Mouse (Mus musculus): Measurements from ENCODE around the gene Grik3.

The Grik3 gene

GRCm38 (mm10) chr4:125492122-125492505 lies 1.6 kb downstream of the Grik3 start:
- no peak for DNase-seq (ENCODE audit: low spot score)

DNA sequence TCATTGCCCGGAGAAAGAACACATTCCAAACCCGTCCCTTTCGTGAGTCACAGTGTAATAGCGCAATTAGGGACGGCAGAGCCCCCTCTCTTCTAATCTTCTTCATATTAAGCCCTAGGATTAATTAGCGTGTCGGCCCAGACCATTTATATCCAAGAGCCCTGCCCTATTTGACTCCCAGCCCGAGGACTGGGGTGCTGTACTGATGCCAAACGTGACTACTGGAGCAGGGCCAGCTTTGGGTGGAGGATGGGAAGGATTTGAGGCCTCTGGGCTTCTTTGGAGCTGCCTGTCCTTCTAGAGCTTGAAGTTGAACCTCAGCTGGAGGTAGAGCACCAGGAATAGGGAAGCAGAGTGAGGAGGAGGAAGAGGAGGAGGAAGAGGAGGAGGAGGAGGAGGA lies 2.2 kb downstream of the Grik3 start:
- DNase-seq (ENCODE audit: low spot score): no peak

- DNase-seq (ENCODE audit: low spot score): no peak
Observed at GRCm38 (mm10) chr4:125493124-125493523, 2.6 kb downstream of the Grik3 start.

GRCm38 (mm10) chr4:125495477-125495876 lies 5.0 kb downstream of the Grik3 start:
- DNase-seq (ENCODE audit: low spot score): no peak

GRCm38 (mm10) chr4:125497001-125497400 lies 6.5 kb downstream of the Grik3 start:
- DNase-seq (ENCODE audit: low spot score): no peak

- DNase-seq (ENCODE audit: low spot score): no peak
Observed at GRCm38 (mm10) chr4:125497471-125497870, 7.0 kb downstream of the Grik3 start.

DNA sequence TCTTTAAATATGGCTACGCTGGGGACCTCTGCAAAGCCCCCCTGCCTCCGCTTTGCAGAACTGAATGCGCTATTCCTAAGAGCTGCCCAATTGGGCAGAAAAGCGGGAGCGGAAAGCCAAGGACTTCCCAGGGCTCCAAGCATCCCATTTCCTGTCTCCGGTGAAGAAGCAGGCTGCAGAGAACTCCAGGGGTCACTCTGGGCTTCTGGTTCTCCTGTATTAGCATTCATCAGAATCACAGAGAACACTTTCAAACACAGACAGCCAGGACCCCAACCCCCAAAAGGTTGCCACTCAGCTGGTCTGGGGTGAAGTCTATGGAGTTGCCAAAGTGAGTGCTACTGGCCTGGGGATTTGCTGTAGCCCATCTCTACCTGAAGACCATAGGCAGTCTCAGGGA lies 8.4 kb downstream of the Grik3 start:
- no peak for DNase-seq (ENCODE audit: low spot score)

- DNase-seq (ENCODE audit: low spot score): peak; percentile 27
Observed at GRCm38 (mm10) chr4:125502861-125503260, 12.4 kb downstream of the Grik3 start.

DNA sequence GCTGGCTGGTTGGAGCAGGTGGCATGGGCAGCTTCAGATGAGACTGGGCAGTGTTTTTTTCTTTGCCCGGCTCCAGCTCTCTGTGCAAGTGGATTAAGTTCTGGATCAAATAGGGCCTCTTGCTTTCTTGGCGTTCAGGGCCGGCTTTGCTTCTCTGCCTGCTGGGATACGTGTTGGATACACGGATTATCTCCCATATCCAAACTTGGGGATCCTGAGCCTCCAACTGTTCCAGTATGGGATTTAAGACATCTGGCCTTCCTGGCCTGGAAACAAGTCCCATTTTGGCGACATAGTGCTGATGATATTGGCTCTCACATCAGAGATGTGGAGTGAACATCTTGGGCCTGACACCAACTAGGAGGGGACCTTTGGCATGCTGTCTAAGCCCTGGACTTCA lies 21.9 kb downstream of the Grik3 start:
- DNase-seq (ENCODE audit: low spot score): no peak

DNA sequence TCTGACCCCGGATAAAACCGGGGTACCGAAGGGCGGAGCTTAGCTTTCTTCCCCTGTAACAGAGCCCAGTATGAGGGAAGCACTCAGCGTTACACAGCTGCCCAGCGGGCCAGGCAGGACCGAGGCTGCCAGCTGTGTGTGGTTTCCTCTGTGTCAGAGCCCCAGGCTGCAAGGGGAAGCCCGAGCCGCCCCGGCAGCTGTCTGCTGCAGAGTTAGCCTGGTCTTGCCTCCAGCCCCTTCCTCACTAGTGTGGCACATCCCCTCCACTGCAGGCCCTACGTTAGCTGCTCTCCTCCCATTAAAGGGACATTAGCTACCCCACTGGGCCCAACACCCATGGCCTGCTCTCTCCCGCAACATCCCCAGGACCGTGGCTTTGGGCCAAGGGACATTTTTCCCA lies 25.1 kb downstream of the Grik3 start:
- no peak for DNase-seq (ENCODE audit: low spot score)

DNA sequence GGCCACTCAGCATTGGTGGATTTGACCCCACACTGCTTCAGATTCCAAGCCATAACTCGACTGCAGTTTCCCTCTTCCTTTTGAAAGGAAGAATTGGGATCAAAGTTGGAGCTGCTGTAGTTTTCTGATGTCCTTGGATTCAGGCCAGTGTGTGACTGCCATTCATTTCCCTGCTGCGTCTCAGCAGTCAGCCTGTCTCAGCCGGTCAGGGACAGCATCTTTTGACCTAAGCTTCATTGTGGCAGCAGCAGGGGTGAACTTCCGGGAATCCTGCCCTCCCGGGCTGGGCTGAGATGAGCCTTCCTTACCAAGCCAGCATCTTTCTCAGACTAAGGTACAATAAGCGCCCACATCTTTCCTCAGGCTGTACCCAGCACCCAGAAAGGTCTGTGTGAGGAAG lies 26.1 kb downstream of the Grik3 start:
- DNase-seq (ENCODE audit: low spot score): no peak

GRCm38 (mm10) chr4:125518861-125519260 lies 28.4 kb downstream of the Grik3 start:
- DNase-seq (ENCODE audit: low spot score): no peak

- DNase-seq (ENCODE audit: low spot score): no peak
Observed at GRCm38 (mm10) chr4:125522931-125523330, 32.4 kb downstream of the Grik3 start.

DNA sequence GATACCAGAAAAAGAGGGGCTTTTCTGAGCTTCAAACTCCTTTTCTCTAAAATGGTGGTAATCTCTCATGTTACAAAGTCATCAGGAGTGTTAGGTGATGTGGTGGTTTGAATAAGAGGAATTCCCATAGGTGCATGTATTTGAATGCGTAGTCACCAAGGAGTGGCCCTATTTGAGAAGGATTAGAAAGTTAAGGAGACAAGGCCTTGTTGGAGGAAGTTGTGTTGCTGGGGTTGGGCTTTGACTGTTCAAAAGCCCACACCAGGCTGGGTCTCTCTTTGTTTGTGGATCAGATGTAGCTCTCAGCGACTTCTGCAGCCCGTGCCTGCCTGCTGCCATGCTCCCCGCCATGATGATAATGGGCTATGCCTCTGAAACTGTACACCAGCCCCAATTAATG lies 34.8 kb downstream of the Grik3 start:
- DNase-seq (ENCODE audit: low spot score): no peak

DNA sequence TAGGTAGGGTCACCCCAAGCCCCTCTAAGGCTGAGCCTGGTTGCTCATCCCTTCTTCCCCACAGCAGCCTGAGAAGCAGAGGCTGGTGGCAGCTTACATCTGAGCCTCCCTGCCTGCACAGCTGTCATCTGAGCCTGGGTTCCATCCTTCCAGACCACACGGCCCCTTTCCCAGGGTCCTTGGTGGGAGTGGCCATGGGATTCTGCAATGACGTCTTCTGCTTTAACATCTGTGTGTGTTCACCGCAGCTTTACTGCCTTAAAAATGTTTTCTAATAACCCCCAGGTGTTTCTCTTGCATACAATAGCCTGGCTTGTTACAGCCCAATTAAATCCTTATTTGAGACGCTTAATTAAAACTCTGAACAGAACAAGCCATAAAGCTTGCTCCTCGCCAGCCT lies 35.9 kb downstream of the Grik3 start:
- DNase-seq (ENCODE audit: low spot score): no peak

DNA sequence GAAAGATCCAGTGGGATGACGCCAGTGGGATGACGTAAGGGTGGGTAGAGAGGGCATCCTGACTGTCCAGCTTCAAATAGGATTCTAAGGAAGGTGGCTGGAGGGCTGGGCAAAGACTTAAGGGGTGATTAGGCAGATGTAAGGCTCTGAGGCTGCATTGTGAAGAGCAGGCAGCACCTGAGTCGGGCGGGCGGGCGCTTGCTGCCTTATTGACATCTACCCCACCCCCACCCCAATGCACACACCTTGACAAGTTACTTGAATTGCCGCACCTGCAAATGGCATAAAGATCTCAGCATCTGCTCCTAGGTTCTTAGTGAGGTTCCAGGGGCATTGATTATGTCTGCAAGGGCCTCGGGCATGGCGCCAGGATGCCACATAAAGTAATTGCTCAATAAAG lies 43.5 kb downstream of the Grik3 start:
- DNase-seq (ENCODE audit: low spot score): no peak

DNA sequence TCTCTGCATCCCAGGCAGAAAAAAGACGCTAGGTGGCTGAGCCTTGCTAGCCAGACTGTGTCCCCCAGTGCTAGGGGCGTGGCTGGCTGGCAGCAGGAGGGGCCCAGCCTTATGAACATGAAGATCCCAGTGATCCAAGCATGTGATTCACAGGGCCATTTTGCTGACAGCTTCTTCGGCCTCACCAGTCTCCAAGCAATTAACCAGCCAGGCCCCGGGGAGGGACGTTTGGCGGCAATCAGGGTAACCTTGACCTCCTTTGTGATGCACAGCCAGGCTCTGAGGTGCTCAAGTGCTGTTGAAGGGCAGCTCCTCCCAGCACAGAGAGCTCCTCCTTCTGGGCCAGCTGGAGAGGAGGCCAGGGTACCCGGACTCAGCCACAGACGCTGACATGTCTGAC lies 43.9 kb downstream of the Grik3 start:
- DNase-seq (ENCODE audit: low spot score): no peak

DNA sequence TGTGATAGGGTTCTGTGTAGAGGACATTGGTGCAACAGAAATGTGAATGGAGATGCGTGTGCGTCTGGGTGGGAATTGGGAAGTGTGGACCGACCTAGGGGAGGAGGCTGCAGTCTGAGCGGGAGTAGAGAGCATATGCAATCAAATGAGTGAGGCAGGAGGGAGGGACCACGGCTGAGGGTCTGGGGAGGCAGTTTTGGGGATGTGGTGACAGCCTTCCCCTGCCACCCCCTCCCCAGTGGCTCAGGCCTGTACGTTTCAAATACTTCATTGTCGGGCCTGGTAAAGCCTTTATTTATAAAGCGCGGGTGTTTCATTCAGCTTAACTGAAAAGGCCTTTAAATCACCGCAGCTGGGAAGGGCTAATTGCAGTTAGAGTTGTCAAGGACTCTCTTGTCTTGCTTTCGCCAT lies 44.5 kb downstream of the Grik3 start:
- DNase-seq (ENCODE audit: low spot score): no peak

DNA sequence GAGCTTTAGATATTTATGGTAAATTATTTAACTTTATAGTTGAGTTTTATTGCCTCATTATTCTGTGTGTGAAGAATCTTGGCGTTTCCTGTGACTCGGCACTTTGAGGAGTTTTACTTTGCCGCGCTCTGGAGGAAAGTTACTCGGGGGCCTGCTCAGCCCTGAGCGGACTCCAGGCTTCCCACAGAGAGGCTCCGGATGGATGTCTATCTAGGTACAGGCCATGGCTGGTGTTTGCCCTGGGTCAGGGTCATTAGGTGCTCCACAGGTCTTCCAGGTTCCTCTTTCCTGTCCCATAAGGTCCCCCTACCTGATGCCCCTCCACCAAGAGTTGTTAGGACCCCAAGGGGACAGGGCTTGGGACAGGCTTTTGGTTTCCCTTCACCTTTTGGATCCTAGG lies 45.0 kb downstream of the Grik3 start:
- DNase-seq (ENCODE audit: low spot score): no peak

GRCm38 (mm10) chr4:125535977-125536376 lies 45.5 kb downstream of the Grik3 start:
- no peak for DNase-seq (ENCODE audit: low spot score)

- DNase-seq (ENCODE audit: low spot score): no peak
Observed at GRCm38 (mm10) chr4:125538301-125538965, 47.9 kb downstream of the Grik3 start.

DNA sequence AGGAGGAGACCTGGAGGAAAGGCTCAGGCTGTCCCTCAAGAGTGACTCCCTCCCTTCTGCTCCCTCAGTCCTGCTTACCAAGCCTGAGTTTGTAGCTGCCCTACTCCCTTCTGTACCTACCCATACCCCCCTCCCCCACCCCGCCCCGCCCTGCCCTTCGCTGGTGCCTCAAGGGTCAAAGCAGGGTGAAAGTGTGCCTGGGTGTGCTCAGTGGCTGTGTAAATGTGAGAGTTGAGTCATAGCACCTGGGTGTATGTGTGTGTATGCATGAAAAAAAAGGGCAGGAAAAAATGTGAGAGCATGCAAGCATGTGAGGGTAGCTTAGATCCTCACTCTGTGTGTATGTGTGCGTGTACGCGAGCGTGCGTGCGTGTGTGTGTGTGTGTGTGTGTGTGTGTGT lies 49.1 kb downstream of the Grik3 start:
- no peak for DNase-seq (ENCODE audit: low spot score)

DNA sequence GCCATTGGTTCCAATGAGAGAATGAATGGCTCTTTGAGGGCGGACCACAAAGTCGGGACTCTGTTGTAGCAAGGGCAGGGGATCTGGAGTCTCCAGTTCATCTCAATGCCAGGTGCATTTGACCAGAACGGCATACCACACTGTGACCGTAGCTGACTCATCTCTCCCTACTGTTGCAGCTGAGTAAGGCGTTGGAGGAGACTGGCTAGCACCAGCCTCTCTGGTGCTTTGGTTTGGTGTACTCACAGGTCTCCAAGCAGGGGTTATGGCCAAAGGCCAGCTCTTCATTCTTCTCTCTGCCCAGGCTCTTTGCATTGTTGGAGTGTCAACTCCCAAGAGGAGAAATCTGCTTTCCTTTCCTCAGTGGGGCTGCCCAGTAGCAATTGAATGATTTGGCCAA lies 52.7 kb downstream of the Grik3 start:
- DNase-seq (ENCODE audit: low spot score): no peak

DNA sequence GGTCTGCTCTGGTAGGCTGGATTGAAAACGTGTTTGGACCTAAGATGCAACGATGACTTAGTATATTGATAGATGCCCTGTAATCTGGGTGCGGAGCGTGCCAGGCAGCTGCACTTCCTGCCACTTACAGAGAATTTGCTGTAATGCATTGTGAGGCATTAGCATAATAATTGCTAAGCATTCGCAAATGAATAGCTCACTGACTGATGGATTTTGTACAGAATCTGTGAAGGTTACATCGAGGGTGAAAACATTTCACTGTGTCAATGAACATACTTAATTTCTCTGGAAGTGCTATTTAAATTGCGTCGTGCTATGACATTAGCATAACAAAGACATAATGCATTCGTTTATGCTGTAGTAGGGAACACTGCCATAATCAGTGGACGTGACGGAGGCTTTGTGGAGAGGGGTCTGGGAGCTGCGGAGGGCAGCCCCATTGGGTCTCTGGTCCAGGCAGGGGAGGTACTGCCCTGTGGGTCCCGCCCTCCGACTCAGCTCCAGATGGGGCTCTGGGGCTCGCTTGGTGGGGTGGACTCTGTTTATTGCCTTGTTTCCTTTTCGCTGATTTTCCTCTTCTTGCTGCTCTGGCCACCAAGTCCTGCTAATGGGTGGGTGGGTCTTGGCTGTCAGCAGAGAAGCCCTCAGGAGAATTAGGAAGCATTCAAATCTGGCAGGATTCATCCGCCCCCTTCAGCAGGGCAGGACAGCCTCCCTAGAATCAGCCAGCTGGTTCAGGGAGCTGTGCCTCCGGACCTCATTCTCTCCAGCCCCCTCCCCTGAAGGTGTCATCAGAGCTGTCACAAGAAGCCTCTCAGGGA lies 54.7 kb downstream of the Grik3 start:
- DNase-seq (ENCODE audit: low spot score): no peak
